Mouse (Mus musculus): ENCODE data around the gene Dcaf1. TPM values are rescaled to one million over a fixed set of nuclear protein-coding genes. Genes with fewer than 3 reads are reported as not detected.

Dcaf1 gene
- total and polyA plus RNA-seq, 3 experiments: 40.9 to 43.9 (median 42.9) TPM

DNA sequence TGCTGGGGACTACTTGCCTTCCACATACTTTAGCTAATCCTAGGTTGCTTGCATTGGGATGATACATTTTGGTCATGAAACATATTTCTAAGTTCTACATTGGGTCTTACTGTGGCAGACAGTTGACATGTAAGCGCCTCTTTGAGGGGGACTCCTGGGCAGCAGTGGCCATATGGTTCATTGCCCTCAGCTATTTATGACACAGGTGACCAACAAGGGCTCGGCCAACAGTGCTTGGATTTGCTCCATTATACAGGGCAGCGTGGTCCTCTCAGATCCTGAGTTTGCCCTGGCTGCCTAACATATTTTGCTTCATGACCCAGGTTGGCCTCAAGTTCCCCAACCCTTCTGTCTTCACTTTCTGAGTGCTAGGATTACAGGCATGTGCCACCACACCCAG lies 55.0 kb downstream of the Dcaf1 start:
- no peak overlapping the region for H3K4me3 ChIP-seq (replicated peaks in 1 of 3; ENCODE audit: low read depth in 2 of 3, low read length in 2 of 3, poor library complexity in 1 of 3)
- no peak overlapping the region for H3K9ac ChIP-seq (ENCODE audit: insufficient read depth, low read depth)
- no peak overlapping the region for H3K27ac ChIP-seq (ENCODE audit: insufficient read depth, low read depth)
- in situ Hi-C loops (cut with MboI; ENCODE audit: low pct_ligation_motif_present, low pct_unique_long_range_greater_than_20kb, low sequenced_read_pairs) (no loop called here), dilution Hi-C loops (cut with MboI; ENCODE audit: extremely low pct_ligation_motif_present, extremely low pct_unique_long_range_greater_than_20kb, low sequenced_read_pairs) (no loop called here)
- no peaks in the 10 kb centered on the region for H3K27me3 ChIP-seq (replicated peaks)
- H3K79me2 ChIP-seq (replicated peaks; ENCODE audit: control insufficient read depth, extremely low read depth, insufficient read depth, poor library complexity, severe bottlenecking): peaks cover 2% of the 10 kb centered on the region
- no peak for DNase-seq (ENCODE audit: extremely low read depth)
- no peak for TF ChIP-seq TBP (conservative IDR thresholded peaks at IDR 0.05; ENCODE audit: low read depth, low read length)
- TF ChIP-seq TCF12 (IDR thresholded peaks at IDR 0.05; ENCODE audit: low read depth, low read length): no peak
- no peak for TF ChIP-seq ZC3H11A (IDR thresholded peaks at IDR 0.05; ENCODE audit: low read depth, low read length)
- no peak for TF ChIP-seq E2F4 (IDR thresholded peaks at IDR 0.05; ENCODE audit: insufficient replicate concordance, low read depth, low read length)
- TF ChIP-seq GABPA (IDR thresholded peaks at IDR 0.05; ENCODE audit: insufficient replicate concordance, low read depth, low read length): no peak
- no peak for TF ChIP-seq SIN3A (IDR thresholded peaks at IDR 0.05; ENCODE audit: low read length)
- no peak for TF ChIP-seq JUN (IDR thresholded peaks at IDR 0.05; ENCODE audit: insufficient read depth, low read depth, low read length)
- H3K4me1 ChIP-seq (ENCODE audit: control insufficient read depth in 1 of 2, insufficient read depth in 2 of 2): peaks cover 0 to 14% of the 10 kb centered on the region in 2 experiments; a peak in 2 of 4 replicates
- H3K4me2 ChIP-seq (ENCODE audit: insufficient read depth, low read depth, poor library complexity, severe bottlenecking): no peak overlapping the region
- no peaks in the 10 kb centered on the region for H3K9me3 ChIP-seq (replicated peaks; ENCODE audit: low read length)
- H3K36me3 ChIP-seq (replicated peaks in 1 of 2; ENCODE audit: control insufficient read depth in 1 of 2, insufficient read depth in 1 of 2, low read length in 1 of 2): peaks cover 64 to 90% of the 10 kb centered on the region in 2 experiments

DNA sequence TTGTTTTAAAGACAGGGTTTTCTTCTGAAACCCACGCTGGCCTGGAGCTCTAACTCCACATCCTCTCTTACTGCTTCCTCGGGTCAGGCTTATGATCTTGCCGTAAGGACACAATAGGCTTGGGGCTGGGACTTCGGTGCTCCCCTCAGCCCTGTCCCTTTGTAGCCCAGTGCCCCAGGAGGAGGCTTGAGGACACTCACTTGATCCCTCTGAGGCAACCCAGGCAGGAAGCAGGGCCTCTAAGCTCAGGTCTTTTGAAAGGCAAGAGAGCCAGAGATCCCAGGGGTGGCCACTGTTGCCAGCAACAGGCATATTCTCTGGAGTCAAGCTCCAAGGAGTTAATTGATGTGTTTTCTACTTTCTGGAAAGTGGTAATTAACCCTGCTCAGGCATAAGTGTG lies 57.8 kb downstream of the Dcaf1 start:
- Histone ChIP-seq H3K36me3 (replicated peaks in 1 of 2; ENCODE audit: control insufficient read depth in 1 of 2, insufficient read depth in 1 of 2, low read length in 1 of 2) (peaks cover 65 to 89% of the 10 kb centered on the region in 2 experiments), H3K27me3 (replicated peaks) (no peaks in the 10 kb centered on the region), H3K4me1 (ENCODE audit: control insufficient read depth in 1 of 2, insufficient read depth in 2 of 2) (peaks cover 15 to 38% of the 10 kb centered on the region in 2 experiments; a peak in 3 of 4 replicates), H3K4me2 (ENCODE audit: insufficient read depth, low read depth, poor library complexity, severe bottlenecking) (no peak overlapping the region), H3K79me2 (replicated peaks; ENCODE audit: control insufficient read depth, extremely low read depth, insufficient read depth, poor library complexity, severe bottlenecking) (peaks cover 18% of the 10 kb centered on the region), H3K9me3 (replicated peaks; ENCODE audit: low read length) (no peaks in the 10 kb centered on the region), H3K4me3 (replicated peaks in 1 of 3; ENCODE audit: low read depth in 2 of 3, low read length in 2 of 3, poor library complexity in 1 of 3) (no peak overlapping the region), H3K9ac (ENCODE audit: insufficient read depth, low read depth) (no peak overlapping the region), H3K27ac (ENCODE audit: insufficient read depth, low read depth) (no peak overlapping the region)
- in situ Hi-C loops (cut with MboI; ENCODE audit: low pct_ligation_motif_present, low pct_unique_long_range_greater_than_20kb, low sequenced_read_pairs) (no loop called here), dilution Hi-C loops (cut with MboI; ENCODE audit: extremely low pct_ligation_motif_present, extremely low pct_unique_long_range_greater_than_20kb, low sequenced_read_pairs) (no loop called here)
- no peak for TF ChIP-seq EP300 (IDR thresholded peaks at IDR 0.05; ENCODE audit: low read length)
- TF ChIP-seq POLR2AphosphoS2 (IDR thresholded peaks at IDR 0.05; ENCODE audit: low read depth, low read length): no peak
- no peak for TF ChIP-seq SMC3 (IDR thresholded peaks at IDR 0.05; ENCODE audit: low read depth, low read length)
- no peak for TF ChIP-seq TCF12 (IDR thresholded peaks at IDR 0.05; ENCODE audit: low read depth, low read length)
- TF ChIP-seq USF1 (IDR thresholded peaks at IDR 0.05; ENCODE audit: low read depth, low read length): no peak
- TF ChIP-seq RAD21 (IDR thresholded peaks at IDR 0.05; ENCODE audit: low read depth, low read length): no peak
- no peak for TF ChIP-seq ETS1 (conservative IDR thresholded peaks at IDR 0.05; ENCODE audit: low read depth, low read length)
- no peak for TF ChIP-seq UBTF (IDR thresholded peaks at IDR 0.05; ENCODE audit: low read depth, low read length)
- TF ChIP-seq SIN3A (IDR thresholded peaks at IDR 0.05; ENCODE audit: low read length): no peak
- no peak for TF ChIP-seq CTCF (conservative IDR thresholded peaks at IDR 0.05 in 1 of 2, IDR thresholded peaks at IDR 0.05 in 1 of 2; ENCODE audit: low read depth in 2 of 2, low read length in 2 of 2)
- TF ChIP-seq POLR2A (IDR thresholded peaks at IDR 0.05; ENCODE audit: low read depth, low read length): no peak
- TF ChIP-seq MAX (IDR thresholded peaks at IDR 0.05; ENCODE audit: low read length): no peak
- TF ChIP-seq KAT2A (IDR thresholded peaks at IDR 0.05; ENCODE audit: insufficient replicate concordance, low read length): no peak
- no peak for TF ChIP-seq CHD1 (IDR thresholded peaks at IDR 0.05; ENCODE audit: low read depth, low read length)
- TF ChIP-seq MAZ (IDR thresholded peaks at IDR 0.05; ENCODE audit: low read depth, low read length): no peak
- no peak for TF ChIP-seq MXI1 (IDR thresholded peaks at IDR 0.05; ENCODE audit: low read depth, low read length)
- no peak for TF ChIP-seq RCOR1 (conservative IDR thresholded peaks at IDR 0.05; ENCODE audit: low read depth, low read length)
- TF ChIP-seq USF2 (conservative IDR thresholded peaks at IDR 0.05; ENCODE audit: low read depth, low read length): no peak
- TF ChIP-seq ZC3H11A (IDR thresholded peaks at IDR 0.05; ENCODE audit: low read depth, low read length): no peak
- no peak for DNase-seq (ENCODE audit: extremely low read depth)
